Mouse (Mus musculus) heart, embryonic 13.5 days (tissue): Measurements from ENCODE around the gene Rtp3. TPM values are rescaled to one million over a fixed set of nuclear protein-coding genes. Genes with fewer than 3 reads are reported as not detected.

Source experiments
- ATAC-seq: fragments of 200-750 bp; cut with Nextera tagmentation; 2 replicates; pipeline ENCODE4 v1.8.0; 2017; ENCODE audit warnings: moderate TSS enrichment; ENCODE audit not compliant: insufficient number of reproducible peaks, low FRiP score, low TSS enrichment; ENCODE audit errors: extremely low read depth
- H3K27ac ChIP-seq: fragments of 300-500 bp; sonication (generic); replicated peaks from 2 replicates; pipeline ENCODE4 v1.5.1; 2015; ENCODE audit warnings: moderate library complexity, mild to moderate bottlenecking, inconsistent platforms
- H3K27me3 ChIP-seq: fragments of 300-500 bp; sonication (generic); replicated peaks from 2 replicates; pipeline ENCODE4 v1.6.1; 2015; ENCODE audit warnings: mild to moderate bottlenecking, inconsistent platforms
- H3K36me3 ChIP-seq: fragments of 300-500 bp; sonication (generic); 2 replicates; pipeline ENCODE4 v1.6.1; 2015; ENCODE audit warnings: mild to moderate bottlenecking, inconsistent platforms
- H3K4me1 ChIP-seq: fragments of 300-500 bp; sonication (generic); 2 replicates; pipeline ENCODE4 v1.6.1; 2015; ENCODE audit warnings: inconsistent platforms
- H3K4me2 ChIP-seq: fragments of 300-500 bp; sonication (generic); 2 replicates; pipeline ENCODE4 v1.6.1; 2015; ENCODE audit warnings: inconsistent platforms, mild to moderate bottlenecking, moderate library complexity
- H3K4me3 ChIP-seq: fragments of 300-500 bp; sonication (generic); 2 replicates; pipeline ENCODE4 v1.5.1; 2015; ENCODE audit warnings: moderate library complexity, mild to moderate bottlenecking, inconsistent platforms
- H3K9ac ChIP-seq: fragments of 300-500 bp; sonication (generic); 2 replicates; pipeline ENCODE4 v1.6.1; 2015; ENCODE audit warnings: inconsistent platforms, mild to moderate bottlenecking, moderate library complexity
- H3K9me3 ChIP-seq: fragments of 300-500 bp; sonication (generic); 2 replicates; pipeline ENCODE4 v1.6.1; 2016; ENCODE audit warnings: inconsistent platforms
- WGBS: fragments of 180-500 bp; shearing (Covaris S2); methylation state at CpG from one replicate; pipeline ENCODE4 v1.1.7; 2015; ENCODE audit warnings: mixed read lengths; 5-methylcytosine and 5-hydroxymethylcytosine counted together
- polyA plus RNA-seq: library from polyadenylated mRNA; unstranded; fragments of >200 nt; fragmentation: Nextera tagmentation; extraction: Ambion mirVana; gene quantifications from 2 replicates; pipeline ENCODE4 v1.2.1, GENCODE M21; 2015

Gene Rtp3
- polyA plus RNA-seq, 1 experiment from 2014 or later: 0.05 TPM

DNA sequence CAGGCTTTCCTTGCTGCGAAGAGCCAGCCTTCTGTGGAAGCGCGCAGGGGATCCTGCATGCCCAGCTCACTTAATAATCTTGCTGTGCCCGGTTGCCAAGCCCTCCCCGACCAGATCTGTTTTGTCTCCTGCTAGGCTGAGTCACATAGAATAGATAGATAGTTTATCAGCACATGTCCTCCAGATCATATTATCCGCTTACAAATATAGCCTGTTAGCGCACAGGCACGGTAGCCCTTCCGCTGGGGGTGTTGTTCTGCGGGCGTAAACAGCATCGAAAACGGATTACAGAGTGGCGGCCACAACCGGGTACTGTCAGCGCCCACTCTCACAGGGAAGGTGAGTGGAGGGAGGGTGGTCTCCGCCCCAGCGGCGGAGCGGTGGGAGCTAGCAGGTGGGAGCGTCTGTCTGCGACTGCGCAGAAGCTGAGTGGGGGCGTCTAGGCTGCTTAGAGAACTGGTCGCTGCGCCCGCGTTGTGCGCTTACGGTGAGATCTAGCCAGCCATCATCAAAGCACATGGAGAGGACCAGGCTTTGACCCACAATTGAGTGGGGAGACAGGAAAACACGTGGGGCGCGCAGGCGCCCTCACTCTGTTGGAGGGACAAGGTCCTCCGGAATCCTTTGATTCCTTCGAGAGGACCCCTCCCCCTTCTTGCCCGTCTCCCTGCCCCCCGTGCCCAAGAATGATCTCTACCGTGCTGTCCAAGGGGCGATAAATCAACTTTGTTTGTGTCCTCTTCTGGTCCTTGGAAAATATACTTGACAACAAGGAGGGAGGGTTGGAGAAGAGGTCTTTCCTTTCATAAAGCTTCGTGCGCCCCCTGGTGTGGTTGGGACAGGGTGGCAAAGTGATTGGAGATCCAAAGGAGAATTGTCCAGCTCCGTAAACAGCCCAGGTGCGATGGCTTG is 36.6 kb downstream of the Rtp3 start:
- WGBS: under 1% methylated on average over 44 of the region's 44 CpGs

DNA sequence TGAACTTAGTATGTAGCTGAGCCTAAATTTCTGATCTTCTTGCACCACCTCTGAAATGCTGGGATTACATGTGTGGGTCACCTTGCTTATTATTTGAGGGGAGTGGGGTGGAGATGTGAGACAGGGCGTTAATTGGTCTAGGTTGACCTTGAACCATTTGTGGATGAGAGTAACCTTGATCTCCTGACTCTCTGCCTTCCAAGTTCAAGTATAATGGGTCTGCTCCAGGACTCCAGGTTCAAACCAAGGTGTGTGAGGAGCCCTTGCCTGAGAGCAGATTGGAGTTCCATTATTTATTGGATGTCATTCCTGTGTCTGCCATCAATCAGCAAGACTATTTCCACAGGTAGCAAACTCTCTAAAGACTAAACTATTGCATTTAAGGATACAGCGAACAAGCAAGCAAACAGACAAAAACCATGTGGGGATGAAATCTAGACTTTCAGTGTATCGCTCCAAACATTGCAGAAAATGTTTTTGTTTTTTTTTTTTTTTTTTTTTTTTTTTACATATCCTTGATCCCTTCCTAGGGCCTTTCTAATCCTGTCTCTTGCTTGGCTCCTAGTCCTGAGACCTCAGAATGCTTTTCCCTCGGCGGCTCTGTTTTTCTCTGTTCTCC is 37.3 kb downstream of the Rtp3 start:
- Histone ChIP-seq H3K4me1 (peaks cover 30% of the 10 kb centered on the region), H3K27ac (peak overlapping the region; percentile 76), H3K36me3 (no peaks in the 10 kb centered on the region), H3K4me2 (peak overlapping the region; percentile 97), H3K27me3 (peaks cover 26% of the 10 kb centered on the region), H3K9me3 (no peaks in the 10 kb centered on the region), H3K9ac (peak overlapping the region; percentile 80), H3K4me3 (peak overlapping the region; percentile 60)
- 28% methylated on average over 5 of the region's 5 CpGs for WGBS
- no peak for ATAC-seq

More for the DNA sequence above, 36.6 kb downstream of the Rtp3 start:
- H3K4me3 ChIP-seq: peak overlapping the region; percentile 60
- 0 out of 2 replicates have a peak, but pooled peaks have one; percentile 4 for ATAC-seq
- H3K36me3 ChIP-seq: no peaks in the 10 kb centered on the region
- peak overlapping the region; percentile 76 for H3K27ac ChIP-seq
- peak overlapping the region; percentile 80 for H3K9ac ChIP-seq
- H3K27me3 ChIP-seq: peaks cover 26% of the 10 kb centered on the region
- peaks cover 27% of the 10 kb centered on the region for H3K4me1 ChIP-seq
- peak overlapping the region; percentile 97 for H3K4me2 ChIP-seq
- no peaks in the 10 kb centered on the region for H3K9me3 ChIP-seq

DNA sequence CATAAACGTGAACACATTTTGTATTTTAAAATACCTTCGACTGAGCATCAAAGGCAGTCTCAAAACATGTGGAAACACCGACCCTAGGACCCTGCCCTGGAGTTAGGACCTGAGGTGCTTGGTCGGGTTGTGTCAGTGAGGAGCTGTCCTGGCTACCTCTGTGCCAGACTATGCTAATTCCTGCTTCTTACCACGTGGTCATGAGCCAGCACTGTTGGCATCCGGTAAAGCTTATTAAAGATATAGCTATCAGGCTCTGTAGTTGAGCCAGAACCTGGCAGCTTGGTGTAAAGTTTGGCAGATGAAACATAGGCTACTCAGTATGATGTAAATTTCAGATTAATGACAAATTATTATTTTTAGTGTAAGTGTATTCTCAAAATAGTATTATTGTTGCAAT is 38.0 kb downstream of the Rtp3 start:
- H3K36me3 ChIP-seq: no peaks in the 10 kb centered on the region
- H3K27me3 ChIP-seq: peaks cover 33% of the 10 kb centered on the region
- WGBS: 40% methylated on average over 6 of the region's 6 CpGs
- no peak overlapping the region for H3K27ac ChIP-seq
- no peak overlapping the region for H3K4me3 ChIP-seq
- H3K9ac ChIP-seq: no peak overlapping the region
- no peak overlapping the region for H3K4me2 ChIP-seq
- no peak for ATAC-seq
- peaks cover 30% of the 10 kb centered on the region for H3K4me1 ChIP-seq
- no peaks in the 10 kb centered on the region for H3K9me3 ChIP-seq

DNA sequence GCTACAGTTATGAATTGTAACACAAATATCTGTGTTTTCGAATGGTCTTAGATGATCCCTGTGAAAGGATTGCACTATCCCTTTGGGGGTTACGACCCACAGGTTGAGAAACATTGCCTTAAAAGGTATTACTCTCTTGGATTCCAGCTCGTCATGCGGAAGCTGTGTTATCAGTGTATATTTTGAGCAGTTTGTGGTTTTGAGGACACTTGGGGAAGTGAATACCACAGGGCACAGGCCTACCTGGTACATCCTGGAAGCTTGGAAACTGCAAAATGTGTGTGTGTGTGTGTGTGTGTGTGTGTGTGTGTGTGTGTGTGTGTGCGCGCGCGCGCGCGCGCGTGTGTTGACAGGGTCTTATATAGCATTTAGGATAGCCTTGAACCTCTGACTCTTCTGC is 38.5 kb downstream of the Rtp3 start:
- no peak for ATAC-seq
- Histone ChIP-seq H3K4me1 (peaks cover 34% of the 10 kb centered on the region), H3K4me2 (no peak overlapping the region), H3K9me3 (no peaks in the 10 kb centered on the region), H3K4me3 (no peak overlapping the region), H3K9ac (no peak overlapping the region), H3K27ac (no peak overlapping the region), H3K36me3 (no peaks in the 10 kb centered on the region), H3K27me3 (peaks cover 38% of the 10 kb centered on the region)
- WGBS: 87% methylated on average over 13 of the region's 13 CpGs

DNA sequence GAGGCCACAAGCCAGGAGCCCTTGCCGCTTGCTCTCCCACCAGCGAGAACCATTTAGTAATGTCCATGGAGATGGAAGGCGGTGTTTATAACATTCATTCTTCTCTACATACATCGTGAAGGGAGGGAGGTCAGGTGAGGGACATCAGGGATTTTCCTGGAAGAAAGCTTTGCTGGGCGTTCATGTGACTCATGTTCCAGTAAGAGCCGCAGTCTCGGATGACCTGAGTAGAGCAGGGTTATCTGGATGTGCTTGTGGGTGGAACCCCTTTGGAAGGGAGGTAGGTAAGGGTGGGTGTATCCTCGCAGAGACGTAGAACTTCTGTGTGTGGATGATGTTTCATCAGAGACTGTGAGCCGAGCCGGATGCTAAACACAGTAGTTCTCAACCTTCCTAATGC is 39.0 kb downstream of the Rtp3 start, which contains the start of gene Lrrc2:
Lrrc2 (plus strand) TSS at position 149 of the 400 bp plus-strand sequence.
- Histone ChIP-seq H3K27ac (no peak within 1 kb of the TSS), H3K36me3 (no peaks in the 10 kb centered on the region), H3K9ac (no peak within 1 kb of the TSS), H3K9me3 (no peaks in the 10 kb centered on the region), H3K4me3 (no peak within 1 kb of the TSS), H3K4me2 (no peak within 1 kb of the TSS), H3K4me1 (peaks cover 38% of the 10 kb centered on the region), H3K27me3 (peaks cover 40% of the 10 kb centered on the region)
- no peak for ATAC-seq
- 61% methylated on average over 11 of the region's 11 CpGs for WGBS

DNA sequence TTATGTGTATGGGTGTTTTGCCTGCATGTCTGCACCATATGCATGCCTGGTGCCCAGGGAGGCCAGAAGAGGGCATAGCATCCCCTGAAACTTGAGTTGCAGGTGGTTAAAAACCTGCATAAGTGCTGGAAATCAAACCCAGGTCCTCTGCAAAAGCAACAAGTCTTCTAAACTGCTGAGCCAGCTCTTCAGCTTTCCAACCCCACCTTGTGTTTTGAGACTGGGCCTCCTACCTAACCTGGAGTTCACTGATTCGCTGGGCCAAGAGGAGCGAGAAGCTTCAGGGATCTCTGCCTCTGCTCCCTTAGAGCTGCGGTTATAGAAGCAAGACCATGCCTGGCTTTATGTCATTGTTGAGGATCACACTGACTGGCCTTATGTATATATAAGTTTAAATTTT is 40.3 kb downstream of the Rtp3 start:
- ATAC-seq: no peak
- Histone ChIP-seq H3K4me1 (peaks cover 39% of the 10 kb centered on the region), H3K4me2 (no peak overlapping the region), H3K27me3 (peaks cover 42% of the 10 kb centered on the region), H3K4me3 (no peak overlapping the region), H3K9me3 (no peaks in the 10 kb centered on the region), H3K27ac (no peak overlapping the region), H3K36me3 (no peaks in the 10 kb centered on the region), H3K9ac (no peak overlapping the region)
- WGBS: 94% methylated on average over 3 of the region's 3 CpGs

DNA sequence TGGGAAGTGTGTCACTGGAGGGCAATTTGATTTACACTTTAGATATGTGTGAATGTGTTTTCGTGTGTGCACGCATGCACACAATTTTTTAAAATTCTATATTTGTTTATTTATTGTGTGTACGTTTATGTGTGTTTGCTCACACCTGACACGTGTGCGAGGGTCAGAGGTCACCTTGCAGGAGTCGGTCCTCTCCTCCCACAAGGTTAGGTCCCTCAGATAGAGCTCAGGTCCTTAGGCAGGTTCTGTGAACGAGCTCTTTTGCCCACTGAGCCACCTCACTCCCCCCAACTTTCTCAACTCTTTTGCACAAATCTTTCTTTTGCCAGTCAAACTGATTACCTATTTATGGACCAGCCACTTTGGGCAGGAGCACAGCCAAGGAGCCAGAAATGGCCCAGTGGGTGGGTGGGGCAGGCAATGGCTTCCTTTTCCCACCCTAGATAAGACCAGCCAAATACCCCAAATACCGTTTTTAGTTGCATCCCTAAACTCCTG is 41.5 kb downstream of the Rtp3 start:
- Histone ChIP-seq H3K36me3 (no peaks in the 10 kb centered on the region), H3K9me3 (no peaks in the 10 kb centered on the region), H3K4me1 (peaks cover 41% of the 10 kb centered on the region), H3K9ac (no peak overlapping the region), H3K4me2 (no peak overlapping the region), H3K4me3 (no peak overlapping the region), H3K27me3 (peaks cover 46% of the 10 kb centered on the region), H3K27ac (peak overlapping the region; percentile 45; the same call in 1 of the 2 replicates)
- 34% methylated on average over 8 of the region's 8 CpGs for WGBS
- ATAC-seq: no peak

DNA sequence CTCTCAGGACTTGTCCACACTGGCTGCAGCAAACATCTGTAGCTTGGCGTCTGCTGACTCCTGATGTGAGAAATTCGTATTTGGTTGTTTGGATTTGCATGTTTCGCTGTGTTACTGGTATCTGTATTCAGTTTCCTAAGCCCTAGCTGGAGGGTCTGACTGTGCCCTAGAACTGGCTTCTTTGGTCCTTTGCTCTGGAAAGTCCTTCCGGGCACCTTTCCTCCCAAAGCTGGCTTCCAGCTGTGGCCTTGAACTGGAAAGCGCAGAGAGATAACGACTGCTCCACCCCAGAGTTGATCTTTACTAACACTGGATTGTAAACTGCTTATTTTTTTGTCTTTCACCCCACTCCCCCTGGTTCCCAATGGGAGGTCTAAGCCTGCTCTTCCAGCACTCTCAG is 42.5 kb downstream of the Rtp3 start:
- Histone ChIP-seq H3K27ac (no peak overlapping the region), H3K9ac (no peak overlapping the region), H3K4me3 (no peak overlapping the region), H3K27me3 (peaks cover 51% of the 10 kb centered on the region), H3K4me1 (peaks cover 38% of the 10 kb centered on the region), H3K36me3 (no peaks in the 10 kb centered on the region), H3K9me3 (no peaks in the 10 kb centered on the region), H3K4me2 (no peak overlapping the region)
- 68% methylated on average over 6 of the region's 6 CpGs for WGBS
- ATAC-seq: no peak

DNA sequence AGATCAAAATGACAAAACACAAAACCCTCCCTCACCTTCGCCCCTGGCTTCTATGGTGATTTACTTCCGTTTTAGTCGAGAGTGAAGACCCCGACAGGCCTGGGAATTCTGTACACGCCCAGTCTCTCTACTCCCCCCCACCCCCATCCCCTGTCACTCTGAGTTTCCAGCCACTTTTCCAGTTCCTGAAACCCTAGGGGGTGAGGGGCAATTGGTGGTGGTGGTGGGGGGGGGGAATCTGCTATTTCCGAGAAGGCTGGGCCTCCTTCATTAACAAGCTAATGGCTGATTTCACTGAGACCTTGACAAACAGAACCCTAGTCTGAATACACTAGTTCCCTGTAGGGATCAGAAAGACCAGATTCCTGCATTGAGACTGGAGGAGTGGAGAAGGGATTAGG is 43.1 kb downstream of the Rtp3 start:
- H3K4me1 ChIP-seq: peaks cover 31% of the 10 kb centered on the region
- no peak overlapping the region for H3K27ac ChIP-seq
- H3K4me3 ChIP-seq: no peak overlapping the region
- no peaks in the 10 kb centered on the region for H3K9me3 ChIP-seq
- 25% methylated on average over 6 of the region's 6 CpGs for WGBS
- H3K9ac ChIP-seq: no peak overlapping the region
- peak overlapping the region; percentile 42; the same call in 1 of the 2 replicates for H3K4me2 ChIP-seq
- ATAC-seq: no peak
- H3K36me3 ChIP-seq: no peaks in the 10 kb centered on the region
- H3K27me3 ChIP-seq: peaks cover 48% of the 10 kb centered on the region

DNA sequence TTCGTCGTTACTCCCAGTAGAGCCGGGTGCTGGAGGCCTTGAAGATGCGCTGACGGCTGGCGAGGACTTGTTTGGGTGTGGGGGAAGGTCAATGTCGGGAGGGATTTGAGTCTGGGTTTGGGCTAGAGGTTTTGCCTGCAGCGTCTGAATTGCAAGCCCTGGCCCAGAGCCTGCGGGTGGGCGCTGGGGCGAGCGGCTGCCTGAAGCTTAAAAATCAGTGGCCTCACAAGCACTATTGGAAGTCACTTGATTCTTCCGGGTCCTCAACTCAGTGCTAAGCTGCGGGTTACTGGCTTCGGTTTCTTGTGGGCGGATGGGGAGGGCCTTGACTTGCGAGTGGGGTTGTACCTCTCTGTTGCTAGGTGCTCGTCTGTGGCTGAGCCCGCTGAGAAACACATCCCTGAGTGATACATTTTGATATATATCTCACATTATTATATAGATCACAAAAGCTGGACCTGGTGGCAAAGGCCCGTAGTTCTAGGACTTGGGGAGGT is 43.8 kb downstream of the Rtp3 start:
- Histone ChIP-seq H3K4me1 (peaks cover 25% of the 10 kb centered on the region), H3K27me3 (peaks cover 48% of the 10 kb centered on the region), H3K4me2 (peak overlapping the region; percentile 42), H3K4me3 (no peak overlapping the region), H3K36me3 (no peaks in the 10 kb centered on the region), H3K9ac (no peak overlapping the region), H3K27ac (no peak overlapping the region), H3K9me3 (no peaks in the 10 kb centered on the region)
- WGBS: 22% methylated on average over 20 of the region's 20 CpGs
- ATAC-seq: no peak

DNA sequence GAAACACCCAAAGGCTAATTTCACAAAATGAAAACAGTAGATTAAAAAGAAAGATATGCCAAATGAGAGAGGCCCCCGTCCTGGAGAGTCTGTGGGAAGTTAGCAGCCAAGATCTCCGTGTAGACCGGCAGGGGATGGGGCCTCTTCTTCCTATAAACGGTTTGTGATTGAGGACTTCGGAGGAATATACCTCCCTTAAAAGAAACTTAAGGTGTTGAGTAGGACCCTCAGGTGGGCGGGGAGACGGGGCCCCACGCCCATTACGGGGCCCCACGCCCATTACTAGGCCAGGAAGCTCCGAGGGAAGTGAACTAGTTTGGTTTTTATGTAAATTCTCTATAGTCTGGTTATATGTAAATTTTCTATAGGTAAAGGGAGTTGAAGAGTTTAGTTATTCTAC is 44.5 kb downstream of the Rtp3 start, which contains the start of gene Tdgf1:
Tdgf1 (minus strand) TSS at position 233 of the 400 bp plus-strand sequence.
- Histone ChIP-seq H3K9me3 (no peaks in the 10 kb centered on the region), H3K4me1 (peaks cover 19% of the 10 kb centered on the region), H3K27me3 (peaks cover 48% of the 10 kb centered on the region), H3K4me3 (no peak within 1 kb of the TSS), H3K9ac (no peak within 1 kb of the TSS), H3K4me2 (peak within 1 kb of the TSS; percentile 42), H3K27ac (no peak within 1 kb of the TSS), H3K36me3 (no peaks in the 10 kb centered on the region)
- no peak for ATAC-seq
- WGBS: 29% methylated on average over 11 of the region's 11 CpGs
